Mouse (Mus musculus): Measurements from ENCODE around the gene Slc7a6os. TPM values are rescaled to one million over a fixed set of nuclear protein-coding genes. Genes with fewer than 3 reads are reported as not detected.

Slc7a6os gene
- polyA plus RNA-seq, 1 experiment from 2014 or later: 37.8 TPM

Other genes starting within 250 kb of the Slc7a6os start
- gene Slc12a4, start 244.8 kb downstream of the Slc7a6os start, polyA plus RNA-seq (2015; fragmentation: Nextera tagmentation; extraction: Ambion mirVana): 6.3 and 7.1 TPM in 2 replicates
- not detected in 2 replicates for gene Dpep3, start 231.5 kb downstream of the Slc7a6os start, polyA plus RNA-seq (2015; fragmentation: Nextera tagmentation; extraction: Ambion mirVana)
- gene Dus2, start 219.6 kb downstream of the Slc7a6os start, polyA plus RNA-seq (2015; fragmentation: Nextera tagmentation; extraction: Ambion mirVana): 19.0 and 20.6 TPM in 2 replicates
- not detected in 2 replicates for gene Dpep2nb, start 205.0 kb downstream of the Slc7a6os start, polyA plus RNA-seq (2015; fragmentation: Nextera tagmentation; extraction: Ambion mirVana)
- 19.7 and 20.1 TPM in 2 replicates for gene Ddx28, start 199.1 kb downstream of the Slc7a6os start, polyA plus RNA-seq (2015; fragmentation: Nextera tagmentation; extraction: Ambion mirVana)
- 5.2 TPM in 2 replicates for gene Nfatc3, start 152.1 kb downstream of the Slc7a6os start, polyA plus RNA-seq (2015; fragmentation: Nextera tagmentation; extraction: Ambion mirVana)
- gene Esrp2, start 74.0 kb downstream of the Slc7a6os start, polyA plus RNA-seq (2015; fragmentation: Nextera tagmentation; extraction: Ambion mirVana): 0.16 and 0.23 TPM in 2 replicates
- gene Pla2g15, start 60.5 kb downstream of the Slc7a6os start, polyA plus RNA-seq (2015; fragmentation: Nextera tagmentation; extraction: Ambion mirVana): 12.9 and 14.3 TPM in 2 replicates
- gene Slc7a6, start 42.1 kb downstream of the Slc7a6os start, polyA plus RNA-seq (2015; fragmentation: Nextera tagmentation; extraction: Ambion mirVana): 77.2 and 77.9 TPM in 2 replicates
- gene Prmt7, start within 50 bp of the Slc7a6os start, polyA plus RNA-seq (2015; fragmentation: Nextera tagmentation; extraction: Ambion mirVana): 50.4 and 57.8 TPM in 2 replicates
- 31.4 and 34.6 TPM in 2 replicates for gene Smpd3, start 127.1 kb upstream of the Slc7a6os start, polyA plus RNA-seq (2015; fragmentation: Nextera tagmentation; extraction: Ambion mirVana)
- gene Zfp90, start 204.4 kb upstream of the Slc7a6os start, polyA plus RNA-seq (2015; fragmentation: Nextera tagmentation; extraction: Ambion mirVana): 41.4 and 46.0 TPM in 2 replicates

Measured in forebrain, embryonic 13.5 days (tissue).